Mouse (Mus musculus) forebrain, embryonic 16.5 days (tissue): Measurements from ENCODE around the gene Babam2. TPM values are rescaled to one million over a fixed set of nuclear protein-coding genes. Genes with fewer than 3 reads are reported as not detected.

ENCODE experiments used
- ATAC-seq: fragments of 200-750 bp; cut with Nextera tagmentation; 2 replicates; pipeline ENCODE4 v1.8.0; 2017; ENCODE audit warnings: mild to moderate bottlenecking, moderate library complexity
- H3K27ac ChIP-seq: fragments of 300-500 bp; sonication (generic); 2 replicates; pipeline ENCODE4 v1.5.1; 2014; ENCODE audit warnings: low read length, control low read depth
- H3K27me3 ChIP-seq: fragments of 300-500 bp; sonication (generic); replicated peaks from 2 replicates; pipeline ENCODE4 v1.6.1; 2014; ENCODE audit warnings: low read length; ENCODE audit not compliant: control insufficient read depth, insufficient read depth
- H3K36me3 ChIP-seq: fragments of 300-500 bp; sonication (generic); 2 replicates; pipeline ENCODE4 v1.6.1; 2014; ENCODE audit not compliant: control insufficient read depth, insufficient read depth
- H3K4me1 ChIP-seq: fragments of 300-500 bp; sonication (generic); replicated peaks from 2 replicates; pipeline ENCODE4 v1.6.1; 2014; ENCODE audit warnings: low read length; ENCODE audit not compliant: control insufficient read depth, insufficient read depth
- H3K4me2 ChIP-seq: fragments of 300-500 bp; sonication (generic); 2 replicates; pipeline ENCODE4 v1.6.1; 2014; ENCODE audit warnings: mild to moderate bottlenecking, low read length, control low read depth
- H3K4me3 ChIP-seq: fragments of 300-500 bp; sonication (generic); replicated peaks from 2 replicates; pipeline ENCODE4 v1.5.1; 2014; ENCODE audit warnings: mild to moderate bottlenecking, low read length, control low read depth
- H3K9ac ChIP-seq: fragments of 300-500 bp; sonication (generic); replicated peaks from 2 replicates; pipeline ENCODE4 v1.6.1; 2014; ENCODE audit warnings: low read depth, low read length, control low read depth
- H3K9me3 ChIP-seq: fragments of 300-500 bp; sonication (generic); 2 replicates; pipeline ENCODE4 v1.6.1; 2016; ENCODE audit warnings: low read length; ENCODE audit not compliant: control insufficient read depth
- WGBS: fragments of 180-500 bp; shearing (Covaris S2); extraction: QIAGEN DNeasy Blood & Tissue Kit; methylation state at CpG from one replicate; pipeline ENCODE4 v1.1.7; 2014; 5-methylcytosine and 5-hydroxymethylcytosine counted together
- polyA plus RNA-seq: library from polyadenylated mRNA; unstranded; fragments of >200 nt; fragmentation: Nextera tagmentation; extraction: Ambion mirVana; gene quantifications from 2 replicates; pipeline ENCODE4 v1.2.1, GENCODE M21; 2015

Babam2 gene
- polyA plus RNA-seq, 1 experiment from 2014 or later: 53.5 TPM

DNA sequence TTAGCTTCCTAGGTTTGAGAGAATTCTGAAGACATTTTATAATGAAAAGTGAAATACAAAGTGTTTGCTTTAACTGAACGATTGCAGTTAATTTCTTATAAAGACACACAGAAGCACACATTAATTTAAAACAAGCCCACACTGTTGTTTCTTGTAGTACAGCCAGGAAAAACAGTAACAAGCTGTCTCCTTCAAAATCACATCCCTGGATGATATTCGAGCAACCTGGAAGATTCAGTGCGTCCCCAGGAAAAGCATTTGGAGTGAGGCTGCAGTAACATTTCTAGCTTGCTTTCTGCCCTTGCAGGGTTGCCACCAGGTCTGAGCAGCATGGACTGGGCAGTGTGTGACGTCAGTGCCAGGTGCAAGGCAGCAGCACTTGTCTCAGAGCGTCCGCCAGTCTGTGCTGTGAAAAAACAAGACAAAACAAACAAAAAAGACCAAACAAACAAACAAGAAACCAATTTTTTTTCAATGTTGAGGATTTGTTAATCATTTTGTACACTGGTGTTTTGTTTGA is 115.7 kb downstream of the Babam2 start:
- Histone ChIP-seq H3K4me2 (no peak overlapping the region), H3K9ac (no peak overlapping the region), H3K4me3 (no peak overlapping the region), H3K36me3 (no peaks in the 10 kb centered on the region), H3K27me3 (no peaks in the 10 kb centered on the region), H3K9me3 (no peaks in the 10 kb centered on the region), H3K27ac (no peak overlapping the region), H3K4me1 (peaks cover 9% of the 10 kb centered on the region; the same call in 1 of the 2 replicates)
- no peak for ATAC-seq
- WGBS: 68% methylated on average over 6 of the region's 6 CpGs

DNA sequence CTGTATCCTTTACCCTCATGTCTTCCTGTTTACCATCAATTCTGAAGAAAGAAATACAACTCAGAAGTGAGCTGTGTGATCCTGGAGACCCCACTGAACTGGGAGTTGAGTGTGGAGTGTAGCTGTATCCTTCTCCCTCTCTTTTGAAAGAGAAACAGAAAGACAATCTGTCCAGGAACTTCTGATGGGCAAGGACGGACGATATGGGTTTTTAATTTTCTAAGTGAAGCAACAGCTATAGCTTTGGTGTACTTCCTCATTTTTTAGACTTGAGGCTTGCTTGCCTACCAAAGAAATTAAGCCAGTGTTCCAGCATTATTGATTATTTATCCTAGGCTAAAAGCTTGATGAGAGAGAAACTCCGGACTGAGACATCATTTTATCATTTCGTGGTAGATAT is 116.6 kb downstream of the Babam2 start:
- Histone ChIP-seq H3K36me3 (no peaks in the 10 kb centered on the region), H3K4me1 (peaks cover 9% of the 10 kb centered on the region; the same call in 1 of the 2 replicates), H3K9ac (no peak overlapping the region), H3K4me2 (no peak overlapping the region), H3K9me3 (no peaks in the 10 kb centered on the region), H3K4me3 (no peak overlapping the region), H3K27me3 (no peaks in the 10 kb centered on the region), H3K27ac (no peak overlapping the region)
- 90% methylated on average over 4 of the region's 4 CpGs for WGBS
- ATAC-seq: no peak

DNA sequence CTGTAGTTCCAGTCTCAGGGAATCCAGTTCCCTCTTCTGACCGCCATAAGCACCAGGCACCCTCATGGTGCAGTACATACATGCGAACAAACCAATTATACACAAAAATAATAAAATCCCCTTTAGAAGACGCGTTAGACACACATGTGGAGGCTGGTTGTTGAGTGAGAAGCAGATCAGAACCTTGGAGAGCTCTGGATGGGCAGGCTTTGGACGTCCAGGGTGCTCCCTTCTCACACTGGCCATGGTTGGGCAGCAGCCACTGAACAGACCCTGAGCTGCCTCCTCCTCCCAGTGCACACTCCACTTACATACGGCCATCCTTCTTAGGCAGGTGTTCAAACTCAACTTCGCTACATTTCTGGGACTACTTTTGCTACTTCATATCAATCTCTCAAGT is 117.6 kb downstream of the Babam2 start:
- Histone ChIP-seq H3K27me3 (no peaks in the 10 kb centered on the region), H3K27ac (no peak overlapping the region), H3K4me1 (peaks cover 9% of the 10 kb centered on the region; the same call in 1 of the 2 replicates), H3K9me3 (no peaks in the 10 kb centered on the region), H3K36me3 (no peaks in the 10 kb centered on the region), H3K9ac (no peak overlapping the region), H3K4me2 (no peak overlapping the region), H3K4me3 (no peak overlapping the region)
- no peak for ATAC-seq
- 81% methylated on average over 7 of the region's 7 CpGs for WGBS

DNA sequence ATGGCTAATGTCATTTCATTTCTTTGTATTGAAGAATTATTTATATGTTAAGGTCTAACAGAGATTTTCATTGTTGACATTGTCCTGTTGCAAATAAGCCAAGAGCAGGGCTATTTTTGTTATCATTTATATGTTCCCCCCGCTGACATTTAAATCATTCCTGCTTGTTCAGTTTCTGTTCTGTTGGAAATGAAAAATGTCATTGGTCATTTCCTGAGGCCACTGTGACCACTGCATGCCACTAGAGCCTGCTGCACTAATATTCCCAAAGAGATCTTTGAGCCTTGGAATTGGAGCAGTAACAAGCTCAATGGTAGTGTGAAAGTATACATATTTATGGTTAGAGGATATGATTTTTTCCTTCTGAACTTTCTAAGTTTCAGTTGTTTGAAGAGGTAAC is 118.6 kb downstream of the Babam2 start:
- no peak for ATAC-seq
- H3K36me3 ChIP-seq: no peaks in the 10 kb centered on the region
- no peak overlapping the region for H3K9ac ChIP-seq
- no peak overlapping the region for H3K4me3 ChIP-seq
- H3K27me3 ChIP-seq: no peaks in the 10 kb centered on the region
- 100% methylated on average over 1 of the region's 1 CpGs for WGBS
- H3K4me1 ChIP-seq: peaks cover 4% of the 10 kb centered on the region; the same call in 1 of the 2 replicates
- no peak overlapping the region for H3K27ac ChIP-seq
- H3K4me2 ChIP-seq: no peak overlapping the region
- no peaks in the 10 kb centered on the region for H3K9me3 ChIP-seq

DNA sequence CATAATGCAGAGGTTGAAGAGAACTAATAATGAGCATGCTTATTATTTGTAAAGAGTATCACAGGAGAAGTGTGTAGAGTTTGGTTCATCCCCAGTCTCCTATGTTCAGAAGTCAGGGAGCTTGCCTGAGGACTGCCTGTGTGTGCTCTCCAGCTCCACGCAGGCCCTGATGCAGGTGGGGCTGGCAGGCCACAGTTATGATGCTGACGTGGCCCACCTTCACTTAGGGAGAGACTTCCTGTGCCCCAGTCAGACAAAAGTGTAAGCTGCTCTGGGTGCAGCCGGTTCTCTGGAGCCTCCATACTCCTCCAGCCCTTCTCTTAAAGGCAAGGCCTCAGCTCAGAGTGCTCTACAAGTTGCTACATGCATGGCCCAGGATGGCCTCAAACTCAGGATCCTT is 123.3 kb downstream of the Babam2 start:
- ATAC-seq: no peak
- Histone ChIP-seq H3K9ac (no peak overlapping the region), H3K36me3 (no peaks in the 10 kb centered on the region), H3K9me3 (no peaks in the 10 kb centered on the region), H3K4me2 (no peak overlapping the region), H3K4me3 (no peak overlapping the region), H3K27me3 (no peaks in the 10 kb centered on the region), H3K4me1 (no peaks in the 10 kb centered on the region), H3K27ac (no peak overlapping the region)
- 93% methylated on average over 3 of the region's 3 CpGs for WGBS

DNA sequence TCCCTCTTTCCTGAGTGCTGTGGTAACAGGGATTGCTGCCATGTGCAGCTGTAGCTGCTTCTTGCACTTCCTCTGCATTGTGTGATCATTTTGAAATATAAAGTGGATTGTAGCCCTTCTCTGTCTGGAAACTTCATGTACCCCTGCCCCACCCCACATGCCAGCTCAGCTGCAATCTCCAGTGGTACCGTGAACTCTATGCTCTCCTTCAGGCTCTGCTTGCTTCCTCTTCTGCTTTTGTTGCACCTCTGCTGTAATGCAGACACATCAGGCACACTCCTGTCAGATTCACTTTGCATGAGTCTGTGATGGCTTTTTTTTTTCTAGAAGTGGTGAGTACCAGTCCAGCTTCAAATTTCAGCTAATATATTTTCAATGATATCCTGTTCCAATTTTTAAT is 123.7 kb downstream of the Babam2 start:
- no peak overlapping the region for H3K4me3 ChIP-seq
- H3K27ac ChIP-seq: no peak overlapping the region
- H3K9ac ChIP-seq: no peak overlapping the region
- no peak overlapping the region for H3K4me2 ChIP-seq
- H3K9me3 ChIP-seq: no peaks in the 10 kb centered on the region
- H3K36me3 ChIP-seq: no peaks in the 10 kb centered on the region
- 100% methylated on average over 1 of the region's 1 CpGs for WGBS
- no peak for ATAC-seq
- no peaks in the 10 kb centered on the region for H3K27me3 ChIP-seq
- no peaks in the 10 kb centered on the region for H3K4me1 ChIP-seq

DNA sequence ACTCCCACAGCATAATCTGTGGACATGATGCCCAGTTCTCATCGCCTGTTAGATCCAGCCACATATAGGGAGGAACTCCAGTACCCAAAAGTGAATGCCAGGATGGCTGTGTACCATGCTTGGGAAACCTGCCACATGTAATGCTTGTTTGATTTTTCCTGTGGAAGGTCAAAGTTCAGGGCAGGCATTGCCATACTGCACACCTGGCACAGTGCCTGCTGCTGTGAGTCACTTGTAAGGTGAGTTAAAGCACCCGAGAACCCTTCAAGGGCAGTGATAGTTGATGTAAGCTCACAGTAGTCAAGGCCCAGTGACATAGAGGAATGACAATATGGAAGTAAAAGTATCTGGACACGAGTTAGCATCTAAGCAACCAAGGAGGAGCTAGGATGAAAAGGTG is 126.2 kb downstream of the Babam2 start:
- H3K9me3 ChIP-seq: no peaks in the 10 kb centered on the region
- H3K27me3 ChIP-seq: no peaks in the 10 kb centered on the region
- no peak overlapping the region for H3K4me3 ChIP-seq
- H3K4me1 ChIP-seq: no peaks in the 10 kb centered on the region
- no peak overlapping the region for H3K27ac ChIP-seq
- no peak for ATAC-seq
- H3K9ac ChIP-seq: no peak overlapping the region
- no peaks in the 10 kb centered on the region for H3K36me3 ChIP-seq
- WGBS: 90% methylated on average over 3 of the region's 3 CpGs
- no peak overlapping the region for H3K4me2 ChIP-seq

DNA sequence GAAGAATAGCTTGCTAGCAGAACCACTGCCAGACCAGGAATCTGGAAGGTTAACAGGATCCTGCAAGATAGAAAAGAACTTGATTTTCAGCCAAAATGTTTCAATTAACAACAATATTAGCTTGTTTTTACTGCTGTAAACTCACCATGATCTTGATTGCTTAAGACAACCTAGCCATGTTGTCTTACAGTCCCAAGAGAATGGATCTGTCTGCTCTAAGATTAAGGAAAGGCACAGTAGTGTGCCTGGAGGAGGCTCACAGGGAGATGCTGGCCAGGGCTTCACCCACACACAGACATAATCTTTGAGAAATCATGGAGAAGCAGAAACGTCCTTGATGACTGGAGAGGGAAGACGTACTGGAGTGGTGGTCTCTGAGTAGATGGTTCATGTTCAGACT is 126.6 kb downstream of the Babam2 start:
- ATAC-seq: no peak
- no peak overlapping the region for H3K4me3 ChIP-seq
- 83% methylated on average over 2 of the region's 2 CpGs for WGBS
- no peaks in the 10 kb centered on the region for H3K36me3 ChIP-seq
- no peaks in the 10 kb centered on the region for H3K4me1 ChIP-seq
- no peak overlapping the region for H3K9ac ChIP-seq
- H3K9me3 ChIP-seq: no peaks in the 10 kb centered on the region
- H3K4me2 ChIP-seq: no peak overlapping the region
- no peaks in the 10 kb centered on the region for H3K27me3 ChIP-seq
- H3K27ac ChIP-seq: no peak overlapping the region

DNA sequence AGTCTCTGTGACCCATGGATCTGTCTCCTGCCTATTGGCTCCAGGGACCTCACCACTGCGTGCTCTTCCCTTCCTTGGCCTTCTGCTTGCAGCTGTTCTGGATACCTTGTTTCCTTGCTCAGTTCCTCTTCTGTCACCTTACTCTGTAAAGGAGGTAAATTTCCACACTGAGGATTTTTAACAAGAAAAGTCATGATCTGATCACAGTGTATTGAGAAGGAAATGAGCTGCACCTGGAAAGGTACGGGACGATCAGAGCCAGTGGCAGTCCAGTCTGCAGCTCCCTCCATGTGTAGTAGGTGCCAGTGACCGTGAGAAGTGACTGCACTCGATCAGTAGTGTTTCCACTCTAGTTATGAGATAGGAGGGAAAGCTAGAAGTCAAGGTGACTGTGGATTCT is 129.8 kb downstream of the Babam2 start:
- no peaks in the 10 kb centered on the region for H3K9me3 ChIP-seq
- H3K36me3 ChIP-seq: no peaks in the 10 kb centered on the region
- no peaks in the 10 kb centered on the region for H3K4me1 ChIP-seq
- H3K4me3 ChIP-seq: no peak overlapping the region
- no peak overlapping the region for H3K27ac ChIP-seq
- no peaks in the 10 kb centered on the region for H3K27me3 ChIP-seq
- ATAC-seq: no peak
- 95% methylated on average over 5 of the region's 5 CpGs for WGBS
- no peak overlapping the region for H3K9ac ChIP-seq
- H3K4me2 ChIP-seq: no peak overlapping the region

DNA sequence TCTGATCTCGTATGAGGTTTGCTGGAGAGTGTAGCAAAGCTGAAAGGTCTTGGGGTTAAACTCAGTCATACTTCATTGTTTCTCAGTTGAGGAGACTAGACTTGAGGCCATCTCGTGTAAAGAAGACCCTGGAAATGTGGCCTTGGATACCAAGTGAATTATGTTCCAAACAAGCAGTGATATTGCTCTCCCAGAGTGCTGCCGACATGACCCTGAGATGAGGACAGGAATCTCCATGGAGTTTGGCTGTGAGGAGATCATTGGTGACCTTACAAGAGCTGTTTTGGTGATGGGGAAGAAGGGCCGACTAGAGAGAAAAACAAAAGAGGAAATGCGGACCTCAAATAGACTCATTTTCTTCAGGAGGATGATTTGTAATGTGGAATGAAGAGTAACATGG is 130.4 kb downstream of the Babam2 start:
- ATAC-seq: no peak
- Histone ChIP-seq H3K27me3 (no peaks in the 10 kb centered on the region), H3K4me1 (no peaks in the 10 kb centered on the region), H3K9ac (no peak overlapping the region), H3K9me3 (no peaks in the 10 kb centered on the region), H3K4me2 (no peak overlapping the region), H3K4me3 (no peak overlapping the region), H3K36me3 (no peaks in the 10 kb centered on the region), H3K27ac (no peak overlapping the region)
- 94% methylated on average over 5 of the region's 5 CpGs for WGBS
